Mouse (Mus musculus): ENCODE data around the gene Fam53b. TPM values are rescaled to one million over a fixed set of nuclear protein-coding genes. Genes with fewer than 3 reads are reported as not detected.

The Fam53b gene
- polyA plus RNA-seq, 1 experiment, result 26.5 TPM

GRCm38 (mm10) chr7:132787022-132787421, 26.7 kb downstream of the Fam53b start:
- no peaks in the 10 kb centered on the region for H3K36me3 ChIP-seq (ENCODE audit: control insufficient read depth, insufficient read depth)
- no peak overlapping the region for H3K4me3 ChIP-seq
- H3K4me2 ChIP-seq (ENCODE audit: low read depth), result no peak overlapping the region
- no peaks in the 10 kb centered on the region for H3K27me3 ChIP-seq (ENCODE audit: control insufficient read depth, insufficient read depth, insufficient read length)
- H3ac ChIP-seq (ENCODE audit: control insufficient read depth, insufficient read length), result no peak overlapping the region
- no peak for TF ChIP-seq POLR2AphosphoS2 (IDR thresholded peaks at IDR 0.05; ENCODE audit: insufficient read length, low read depth)
- no peak for TF ChIP-seq USF1 (IDR thresholded peaks at IDR 0.05; ENCODE audit: low read depth)
- TF ChIP-seq POLR2A (IDR thresholded peaks at IDR 0.05; ENCODE audit: insufficient read length, low read depth), result no peak
- no peak for TF ChIP-seq SRF (IDR thresholded peaks at IDR 0.05; ENCODE audit: control insufficient read depth, insufficient read length, low read depth)
- TF ChIP-seq CEBPB (IDR thresholded peaks at IDR 0.05; ENCODE audit: insufficient read depth, poor library complexity, severe bottlenecking), result no peak
- peaks cover 7% of the 10 kb centered on the region for H3K79me2 ChIP-seq (ENCODE audit: control insufficient read depth, insufficient read depth)

GRCm38 (mm10) chr7:132786522-132786921, 27.2 kb downstream of the Fam53b start:
- Histone ChIP-seq H3ac (ENCODE audit: control insufficient read depth, insufficient read length) (no peak overlapping the region), H3K27me3 (ENCODE audit: control insufficient read depth, insufficient read depth, insufficient read length) (no peaks in the 10 kb centered on the region), H3K4me2 (ENCODE audit: low read depth) (no peak overlapping the region), H3K36me3 (ENCODE audit: control insufficient read depth, insufficient read depth) (no peaks in the 10 kb centered on the region), H3K4me3 (no peak overlapping the region), H3K79me2 (ENCODE audit: control insufficient read depth, insufficient read depth) (peaks cover 5% of the 10 kb centered on the region)
- TF ChIP-seq POLR2A (IDR thresholded peaks at IDR 0.05; ENCODE audit: insufficient read length, low read depth) (no peak), E2F4 (IDR thresholded peaks at IDR 0.05; ENCODE audit: insufficient read depth) (no peak), MYOD1 (IDR thresholded peaks at IDR 0.05; ENCODE audit: control insufficient read depth in 1 of 3, insufficient read length in 2 of 3, low read depth in 2 of 3) (no peak), POLR2AphosphoS2 (IDR thresholded peaks at IDR 0.05; ENCODE audit: insufficient read length, low read depth) (no peak), MYOG (IDR thresholded peaks at IDR 0.05; ENCODE audit: control insufficient read depth in 1 of 3, insufficient read depth in 1 of 3, insufficient read length in 2 of 3, low read depth in 2 of 3) (no peak), SRF (IDR thresholded peaks at IDR 0.05; ENCODE audit: control insufficient read depth, insufficient read length, low read depth) (no peak), REST (IDR thresholded peaks at IDR 0.05; ENCODE audit: insufficient read depth, insufficient read length) (no peak), TCF3 (IDR thresholded peaks at IDR 0.05; ENCODE audit: insufficient read length, low read depth) (no peak), MAX (IDR thresholded peaks at IDR 0.05; ENCODE audit: low read depth) (no peak)

GRCm38 (mm10) chr7:132786011-132786410, 27.7 kb downstream of the Fam53b start:
- H3K27me3 ChIP-seq (ENCODE audit: control insufficient read depth, insufficient read depth, insufficient read length), result no peaks in the 10 kb centered on the region
- no peaks in the 10 kb centered on the region for H3K36me3 ChIP-seq (ENCODE audit: control insufficient read depth, insufficient read depth)
- no peak overlapping the region for H3K4me3 ChIP-seq
- H3K4me2 ChIP-seq (ENCODE audit: low read depth), result no peak overlapping the region
- no peak overlapping the region for H3ac ChIP-seq (ENCODE audit: control insufficient read depth, insufficient read length)
- H3K79me2 ChIP-seq (ENCODE audit: control insufficient read depth, insufficient read depth), result peaks cover 5% of the 10 kb centered on the region
- no peak for TF ChIP-seq E2F4 (IDR thresholded peaks at IDR 0.05; ENCODE audit: insufficient read depth)
- no peak for TF ChIP-seq MYOG (IDR thresholded peaks at IDR 0.05; ENCODE audit: control insufficient read depth in 1 of 3, insufficient read depth in 1 of 3, insufficient read length in 2 of 3, low read depth in 2 of 3)

- Histone ChIP-seq H3K4me3 (no peak overlapping the region), H3ac (ENCODE audit: control insufficient read depth, insufficient read length) (no peak overlapping the region), H3K36me3 (ENCODE audit: control insufficient read depth, insufficient read depth) (no peaks in the 10 kb centered on the region), H3K79me2 (ENCODE audit: control insufficient read depth, insufficient read depth) (no peaks in the 10 kb centered on the region), H3K4me2 (ENCODE audit: low read depth) (no peak overlapping the region), H3K27me3 (ENCODE audit: control insufficient read depth, insufficient read depth, insufficient read length) (no peaks in the 10 kb centered on the region)
- TF ChIP-seq E2F4 (IDR thresholded peaks at IDR 0.05; ENCODE audit: insufficient read depth) (no peak), MAX (IDR thresholded peaks at IDR 0.05; ENCODE audit: low read depth) (no peak), TCF3 (IDR thresholded peaks at IDR 0.05; ENCODE audit: insufficient read length, low read depth) (no peak), MYOG (IDR thresholded peaks at IDR 0.05; ENCODE audit: control insufficient read depth in 1 of 3, insufficient read depth in 1 of 3, insufficient read length in 2 of 3, low read depth in 2 of 3) (no peak), REST (IDR thresholded peaks at IDR 0.05; ENCODE audit: insufficient read depth, insufficient read length) (no peak), MYOD1 (IDR thresholded peaks at IDR 0.05; ENCODE audit: control insufficient read depth in 1 of 3, insufficient read length in 2 of 3, low read depth in 2 of 3) (no peak), USF1 (IDR thresholded peaks at IDR 0.05; ENCODE audit: low read depth) (no peak), CEBPB (IDR thresholded peaks at IDR 0.05; ENCODE audit: insufficient read depth, poor library complexity, severe bottlenecking) (no peak), POLR2A (IDR thresholded peaks at IDR 0.05; ENCODE audit: insufficient read length, low read depth) (no peak), SRF (IDR thresholded peaks at IDR 0.05; ENCODE audit: control insufficient read depth, insufficient read length, low read depth) (no peak), TCF12 (IDR thresholded peaks at IDR 0.05; ENCODE audit: insufficient read depth, poor library complexity, severe bottlenecking) (no peak), POLR2AphosphoS2 (IDR thresholded peaks at IDR 0.05; ENCODE audit: insufficient read length, low read depth) (no peak)
These were observed 29.6 kb downstream of the Fam53b start for GRCm38 (mm10) chr7:132784101-132784500.

GRCm38 (mm10) chr7:132781850-132782249, 31.8 kb downstream of the Fam53b start:
- no peaks in the 10 kb centered on the region for H3K79me2 ChIP-seq (ENCODE audit: control insufficient read depth, insufficient read depth)
- no peaks in the 10 kb centered on the region for H3K27me3 ChIP-seq (ENCODE audit: control insufficient read depth, insufficient read depth, insufficient read length)
- no peak overlapping the region for H3ac ChIP-seq (ENCODE audit: control insufficient read depth, insufficient read length)
- no peak overlapping the region for H3K4me3 ChIP-seq
- no peak for TF ChIP-seq TCF12 (IDR thresholded peaks at IDR 0.05; ENCODE audit: insufficient read depth, poor library complexity, severe bottlenecking)
- TF ChIP-seq MYOG (IDR thresholded peaks at IDR 0.05; ENCODE audit: control insufficient read depth in 1 of 3, insufficient read depth in 1 of 3, insufficient read length in 2 of 3, low read depth in 2 of 3), result no peak
- TF ChIP-seq POLR2AphosphoS2 (IDR thresholded peaks at IDR 0.05; ENCODE audit: insufficient read length, low read depth), result no peak
- no peak for TF ChIP-seq TCF3 (IDR thresholded peaks at IDR 0.05; ENCODE audit: insufficient read length, low read depth)
- no peak for TF ChIP-seq MYOD1 (IDR thresholded peaks at IDR 0.05; ENCODE audit: control insufficient read depth in 1 of 3, insufficient read length in 2 of 3, low read depth in 2 of 3)
- TF ChIP-seq CEBPB (IDR thresholded peaks at IDR 0.05; ENCODE audit: insufficient read depth, poor library complexity, severe bottlenecking), result no peak
- TF ChIP-seq E2F4 (IDR thresholded peaks at IDR 0.05; ENCODE audit: insufficient read depth), result no peak
- TF ChIP-seq MAX (IDR thresholded peaks at IDR 0.05; ENCODE audit: low read depth), result no peak
- TF ChIP-seq USF1 (IDR thresholded peaks at IDR 0.05; ENCODE audit: low read depth), result no peak
- TF ChIP-seq REST (IDR thresholded peaks at IDR 0.05; ENCODE audit: insufficient read depth, insufficient read length), result no peak
- no peak for TF ChIP-seq POLR2A (IDR thresholded peaks at IDR 0.05; ENCODE audit: insufficient read length, low read depth)
- no peak for TF ChIP-seq SRF (IDR thresholded peaks at IDR 0.05; ENCODE audit: control insufficient read depth, insufficient read length, low read depth)
- H3K4me2 ChIP-seq (ENCODE audit: low read depth), result peak overlapping the region; percentile 5
- H3K36me3 ChIP-seq (ENCODE audit: control insufficient read depth, insufficient read depth), result no peaks in the 10 kb centered on the region
